Mouse (Mus musculus) telencephalon, adult 2 months (tissue): ENCODE results near the gene Cdk6.
A peak's percentile ranks its signal among the peaks of the same experiment; 100 is the strongest.
"Not testable (repeated sequence)": the region's sequence is repeated elsewhere in the genome, so short reads cannot be mapped to it uniquely, and the experiment has no call there.

ENCODE experiments used
- DNase-seq: peaks from one replicate; pipeline ENCODE4 v3.0.0-alpha.2; 2011; ENCODE audit warnings: low read depth, low spot score

Cdk6 gene

GRCm38 (mm10) chr5:3509503-3509902, 168.2 kb downstream of the Cdk6 start:
- no peak for DNase-seq

GRCm38 (mm10) chr5:3511097-3511795, 170.0 kb downstream of the Cdk6 start:
- DNase-seq, result no peak

GRCm38 (mm10) chr5:3512584-3512983, 171.3 kb downstream of the Cdk6 start:
- DNase-seq, result no peak

- DNase-seq, result no peak
Observed at GRCm38 (mm10) chr5:3514901-3515311, 173.6 kb downstream of the Cdk6 start.

GRCm38 (mm10) chr5:3515477-3515876, 174.2 kb downstream of the Cdk6 start:
- no peak for DNase-seq

- DNase-seq, result peak; percentile 54
Observed at GRCm38 (mm10) chr5:3516481-3517075, 175.3 kb downstream of the Cdk6 start.

- no peak for DNase-seq
Observed at GRCm38 (mm10) chr5:3520493-3521359, 179.4 kb downstream of the Cdk6 start.

GRCm38 (mm10) chr5:3521741-3522140, 180.5 kb downstream of the Cdk6 start:
- no peak for DNase-seq

GRCm38 (mm10) chr5:3522826-3523225, 181.5 kb downstream of the Cdk6 start:
- DNase-seq, result no peak

- DNase-seq, result no peak
Observed at GRCm38 (mm10) chr5:3527041-3527691, 185.9 kb downstream of the Cdk6 start.

- DNase-seq, result no peak
Observed at GRCm38 (mm10) chr5:3529585-3530189, 188.4 kb downstream of the Cdk6 start.

GRCm38 (mm10) chr5:3532048-3532447, 190.8 kb downstream of the Cdk6 start:
- not testable (repeated sequence) for DNase-seq

GRCm38 (mm10) chr5:3536592-3537212, 195.4 kb downstream of the Cdk6 start:
- no peak for DNase-seq

- no peak for DNase-seq
Observed at GRCm38 (mm10) chr5:3538505-3539472, 197.5 kb downstream of the Cdk6 start.

GRCm38 (mm10) chr5:3541871-3542270, 200.6 kb downstream of the Cdk6 start:
- DNase-seq, result no peak

GRCm38 (mm10) chr5:3543629-3544479, 202.6 kb downstream of the Cdk6 start, which contains the start of gene Fam133b:
Gene Fam133b, plus strand, starts transcription at chr5:3543833.
- DNase-seq, result peak; percentile 78

GRCm38 (mm10) chr5:3544480-3544769, 203.1 kb downstream of the Cdk6 start:
- no peak for DNase-seq

- DNase-seq, result no peak
Observed at GRCm38 (mm10) chr5:3546226-3546625, 204.9 kb downstream of the Cdk6 start.

GRCm38 (mm10) chr5:3551481-3551880, 210.2 kb downstream of the Cdk6 start:
- DNase-seq, result no peak
